Mouse (Mus musculus) CH12.LX (cell line): ENCODE data around the gene Fcrlb. TPM values are rescaled to one million over a fixed set of nuclear protein-coding genes. Genes with fewer than 3 reads are reported as not detected.

Experiments used
- DNase-seq: peaks from one replicate; pipeline ENCODE4 v3.0.0-alpha.2; 2013; ENCODE audit errors: extremely low read depth
- H3K27ac ChIP-seq: 2 replicates; pipeline ENCODE4 v1.5.1; 2012; ENCODE audit warnings: low read depth, mild to moderate bottlenecking, control low read depth, moderate library complexity; ENCODE audit not compliant: insufficient read depth
- H3K27me3 ChIP-seq: replicated peaks from 2 replicates; pipeline ENCODE3; 2012; ENCODE audit warnings: inconsistent platforms
- H3K36me3 ChIP-seq, 2 experiments: replicated peaks in 1 of 2; 2 replicates each; pipeline versions ENCODE3 to v1.6.1; 2012; ENCODE audit warnings: inconsistent platforms in 1 of 2, low read length in 1 of 2, mild to moderate bottlenecking in 1 of 2, mixed read lengths in 1 of 2, moderate library complexity in 1 of 2; ENCODE audit not compliant: control insufficient read depth in 1 of 2, insufficient read depth in 1 of 2
- H3K4me1 ChIP-seq, 2 experiments: 2 replicates each; pipeline ENCODE4 v1.6.1; 2012; ENCODE audit warnings: inconsistent platforms in 1 of 2, moderate library complexity in 1 of 2; ENCODE audit not compliant: insufficient read depth in 2 of 2, control insufficient read depth in 1 of 2
- H3K4me2 ChIP-seq: 2 replicates; pipeline ENCODE4 v1.6.1; 2012; ENCODE audit warnings: low read depth, mild to moderate bottlenecking, control low read depth; ENCODE audit not compliant: poor library complexity, insufficient read depth, severe bottlenecking
- H3K4me3 ChIP-seq, 3 experiments: fragments of 150-350 bp in 1 of 3; sonication (generic) in 1 of 3; replicated peaks in 1 of 3; 2 replicates each; pipeline versions ENCODE3 to v1.5.1; 2011 to 2012; ENCODE audit warnings: low read depth in 2 of 3, low read length in 2 of 3, mild to moderate bottlenecking in 2 of 3, moderate library complexity in 2 of 3, control low read depth in 1 of 3, improper control_type of control experiment in 1 of 3, inconsistent platforms in 1 of 3, mixed read lengths in 1 of 3; ENCODE audit not compliant: poor library complexity in 1 of 3
- H3K79me2 ChIP-seq: replicated peaks from 2 replicates; pipeline ENCODE4 v1.6.1; 2012; ENCODE audit warnings: mild to moderate bottlenecking, moderate library complexity; ENCODE audit not compliant: control insufficient read depth, poor library complexity, insufficient read depth, severe bottlenecking; ENCODE audit errors: extremely low read depth
- H3K9ac ChIP-seq: 2 replicates; pipeline ENCODE4 v1.6.1; 2012; ENCODE audit warnings: low read depth, mild to moderate bottlenecking, control low read depth, moderate library complexity; ENCODE audit not compliant: insufficient read depth
- H3K9me3 ChIP-seq: replicated peaks from 2 replicates; pipeline ENCODE3; 2012; ENCODE audit warnings: low read length, inconsistent platforms, mixed read lengths
- BHLHE40 ChIP-seq: IDR thresholded peaks from 2 replicates; pipeline ENCODE4 v1.6.1; 2011; ENCODE audit warnings: mild to moderate bottlenecking, low read depth, low read length, improper control_type of control experiment
- CHD1 ChIP-seq: IDR thresholded peaks from 2 replicates; pipeline ENCODE4 v1.6.1; 2012; ENCODE audit warnings: low read depth, low read length, improper control_type of control experiment, inconsistent platforms
- CTCF ChIP-seq, 2 experiments: IDR thresholded peaks in 1 of 2; conservative IDR thresholded peaks in 1 of 2; 2 replicates each; pipeline ENCODE4 v1.5.1; 2011 to 2012; ENCODE audit warnings: low read depth in 2 of 2, low read length in 2 of 2, improper control_type of control experiment in 1 of 2, inconsistent platforms in 1 of 2, mild to moderate bottlenecking in 1 of 2, moderate library complexity in 1 of 2
- E2F4 ChIP-seq: IDR thresholded peaks from 2 replicates; pipeline ENCODE4 v1.6.1; 2011; ENCODE audit warnings: low read depth, low read length, improper control_type of control experiment; ENCODE audit not compliant: insufficient replicate concordance
- ELF1 ChIP-seq: IDR thresholded peaks from 2 replicates; pipeline ENCODE4 v1.6.1; 2014; ENCODE audit warnings: low read depth, mild to moderate bottlenecking, inconsistent platforms, low read length, improper control_type of control experiment
- GABPA ChIP-seq: IDR thresholded peaks from 2 replicates; pipeline ENCODE4 v1.6.1; 2012; ENCODE audit warnings: low read depth, low read length, improper control_type of control experiment, inconsistent platforms; ENCODE audit not compliant: insufficient replicate concordance
- HCFC1 ChIP-seq: IDR thresholded peaks from 2 replicates; pipeline ENCODE4 v1.6.1; 2012; ENCODE audit warnings: low read depth, mild to moderate bottlenecking, inconsistent platforms, low read length, improper control_type of control experiment
- IRF4 ChIP-seq: IDR thresholded peaks from 2 replicates; pipeline ENCODE4 v1.6.1; 2014; ENCODE audit warnings: low read depth, mild to moderate bottlenecking, inconsistent platforms, low read length, improper control_type of control experiment
- JUND ChIP-seq: conservative IDR thresholded peaks from 2 replicates; pipeline ENCODE4 v1.6.1; 2011; ENCODE audit warnings: low read depth, low read length, improper control_type of control experiment
- MAFK ChIP-seq: IDR thresholded peaks from 2 replicates; pipeline ENCODE4 v1.6.1; 2011; ENCODE audit warnings: low read length, improper control_type of control experiment; ENCODE audit not compliant: insufficient replicate concordance
- MAX ChIP-seq: IDR thresholded peaks from 2 replicates; pipeline ENCODE4 v1.6.1; 2011; ENCODE audit warnings: low read length, improper control_type of control experiment
- MAZ ChIP-seq: IDR thresholded peaks from 2 replicates; pipeline ENCODE4 v1.6.1; 2012; ENCODE audit warnings: low read depth, mild to moderate bottlenecking, inconsistent platforms, low read length, improper control_type of control experiment, moderate library complexity
- MEF2A ChIP-seq: IDR thresholded peaks from 2 replicates; pipeline ENCODE4 v1.6.1; 2014; ENCODE audit warnings: low read depth, mild to moderate bottlenecking, inconsistent platforms, low read length, improper control_type of control experiment, borderline replicate concordance
- MXI1 ChIP-seq: IDR thresholded peaks from 2 replicates; pipeline ENCODE4 v1.6.1; 2011; ENCODE audit warnings: mild to moderate bottlenecking, low read depth, low read length, improper control_type of control experiment
- NELFE ChIP-seq: IDR thresholded peaks from 2 replicates; pipeline ENCODE4 v1.6.1; 2011; ENCODE audit warnings: low read depth, low read length, improper control_type of control experiment
- NRF1 ChIP-seq: IDR thresholded peaks from 2 replicates; pipeline ENCODE4 v1.6.1; 2014; ENCODE audit warnings: low read depth, mild to moderate bottlenecking, inconsistent platforms, low read length, improper control_type of control experiment, moderate library complexity
- PAX5 ChIP-seq: IDR thresholded peaks from 2 replicates; pipeline ENCODE4 v1.6.1; 2012; ENCODE audit warnings: low read length, inconsistent platforms, mixed read lengths
- POLR2A ChIP-seq: IDR thresholded peaks from 2 replicates; pipeline ENCODE4 v1.6.1; 2011; ENCODE audit warnings: low read depth, mild to moderate bottlenecking, improper control_type of control experiment, low read length
- POLR2AphosphoS2 ChIP-seq: IDR thresholded peaks from 2 replicates; pipeline ENCODE4 v1.6.1; 2011; ENCODE audit warnings: low read depth, low read length, improper control_type of control experiment
- RAD21 ChIP-seq: IDR thresholded peaks from 2 replicates; pipeline ENCODE4 v1.6.1; 2011; ENCODE audit warnings: low read depth, mild to moderate bottlenecking, low read length, improper control_type of control experiment, moderate library complexity
- SIN3A ChIP-seq: IDR thresholded peaks from 2 replicates; pipeline ENCODE4 v1.6.1; 2012; ENCODE audit warnings: low read length, improper control_type of control experiment, inconsistent platforms
- TCF12 ChIP-seq: IDR thresholded peaks from 2 replicates; pipeline ENCODE4 v1.6.1; 2014; ENCODE audit warnings: low read depth, mild to moderate bottlenecking, inconsistent platforms, low read length, improper control_type of control experiment
- UBTF ChIP-seq: IDR thresholded peaks from 2 replicates; pipeline ENCODE4 v1.6.1; 2012; ENCODE audit warnings: low read depth, mild to moderate bottlenecking, inconsistent platforms, low read length, improper control_type of control experiment, moderate library complexity
- USF1 ChIP-seq: IDR thresholded peaks from 2 replicates; pipeline ENCODE4 v1.6.1; 2014; ENCODE audit warnings: low read depth, mild to moderate bottlenecking, inconsistent platforms, low read length, improper control_type of control experiment
- USF2 ChIP-seq: conservative IDR thresholded peaks from 2 replicates; pipeline ENCODE4 v1.6.1; 2011; ENCODE audit warnings: low read depth, low read length, improper control_type of control experiment
- ZC3H11A ChIP-seq: IDR thresholded peaks from 2 replicates; pipeline ENCODE4 v1.6.1; 2012; ENCODE audit warnings: low read depth, mild to moderate bottlenecking, inconsistent platforms, low read length, improper control_type of control experiment
- ZNF384 ChIP-seq: IDR thresholded peaks from 2 replicates; pipeline ENCODE4 v1.6.1; 2012; ENCODE audit warnings: low read depth, low read length, improper control_type of control experiment, inconsistent platforms
- dilution Hi-C: fragments of 300-500 bp; cut with MboI; formaldehyde crosslinking; loops from 2 replicates; pipeline ENCODE4 v1.14.3; 2020; ENCODE audit warnings: low sequenced_read_pairs; ENCODE audit not compliant: extremely low pct_unique_long_range_greater_than_20kb, extremely low pct_ligation_motif_present
- in situ Hi-C: fragments of 300-500 bp; cut with MboI; formaldehyde crosslinking; loops from 3 replicates; pipeline ENCODE4 v1.14.3; 2019; ENCODE audit warnings: low sequenced_read_pairs, low pct_ligation_motif_present, low pct_unique_long_range_greater_than_20kb, mixed read lengths
- polyA plus RNA-seq: library from polyadenylated mRNA; unstranded; fragments of >175 nt; gene quantifications from 2 replicates; pipeline ENCODE4 v1.2.1, GENCODE M21; 2012; ENCODE audit warnings: low read depth; ENCODE audit not compliant: insufficient read length
- total RNA-seq, 2 experiments: library from RNA; depleted of rRNA; stranded (reverse); fragments of 300-350 nt in 1 of 2; fragments of >200 nt in 1 of 2; gene quantifications; 2 replicates each; pipeline ENCODE4 v1.2.3; 2012 to 2014

Gene Fcrlb
- total and polyA plus RNA-seq, 3 experiments, result not detected

- TF ChIP-seq JUND, result no peak
- no peak for TF ChIP-seq MAFK
- TF ChIP-seq POLR2A, result peak; percentile 75
- peak; percentile 66 for TF ChIP-seq NELFE
- no peak for TF ChIP-seq PAX5
- TF ChIP-seq HCFC1, result peak; percentile 85
- no peak for TF ChIP-seq USF2
- peak; percentile 93 for TF ChIP-seq SIN3A
- peak; percentile 79; the same call in 1 of the 2 replicates for TF ChIP-seq MEF2A
- TF ChIP-seq POLR2AphosphoS2, result peak; percentile 55; the same call in 1 of the 2 replicates
Observed at GRCm38 (mm10) chr1:170884978-170885561, 27.7 kb downstream of the Fcrlb start, which contains the start of the genes Gm26620 and Dusp12 (continued).

GRCm38 (mm10) chr1:170884390-170884789 is 28.4 kb downstream of the Fcrlb start:
- Histone ChIP-seq H3K4me1 (peaks cover 3 to 19% of the 10 kb centered on the region in 2 experiments; a peak in 3 of 4 replicates), H3K4me3 (peak overlapping the region; percentile 62 to 99 (median 94)), H3K79me2 (peaks cover 32% of the 10 kb centered on the region), H3K27me3 (no peaks in the 10 kb centered on the region), H3K9ac (peak overlapping the region; percentile 83), H3K4me2 (peak overlapping the region; percentile 96), H3K9me3 (no peaks in the 10 kb centered on the region), H3K27ac (no peak overlapping the region), H3K36me3 (peaks cover 17 to 35% of the 10 kb centered on the region in 2 experiments)
- dilution Hi-C loops, result no loop called here
- no peak for TF ChIP-seq NRF1
- peak; percentile 8; the same call in 1 of the 2 replicates for TF ChIP-seq MAX
- no peak for TF ChIP-seq MXI1
- no peak for TF ChIP-seq POLR2AphosphoS2
- no peak for TF ChIP-seq RAD21
- no peak for TF ChIP-seq MEF2A
- no peak for TF ChIP-seq USF1
- TF ChIP-seq ZNF384, result no peak
- TF ChIP-seq MAZ, result no peak
- no peak for DNase-seq
- in situ Hi-C loops, result no loop called here

GRCm38 (mm10) chr1:170882915-170883485 is 29.7 kb downstream of the Fcrlb start:
- Histone ChIP-seq H3K4me1 (peaks cover 0 to 14% of the 10 kb centered on the region in 2 experiments; a peak in 2 of 4 replicates), H3K27ac (no peak overlapping the region), H3K4me2 (peak overlapping the region; percentile 40), H3K36me3 (peaks cover 22 to 43% of the 10 kb centered on the region in 2 experiments), H3K9ac (peak overlapping the region; percentile 16; the same call in 1 of the 2 replicates), H3K27me3 (no peaks in the 10 kb centered on the region), H3K4me3 (no peak overlapping the region), H3K9me3 (no peaks in the 10 kb centered on the region), H3K79me2 (peaks cover 35% of the 10 kb centered on the region)
- DNase-seq, result no peak
- TF ChIP-seq NRF1 (no peak), CTCF (conservative IDR thresholded peaks at IDR 0.05 in 1 of 2, IDR thresholded peaks at IDR 0.05 in 1 of 2; ENCODE audit: low read depth in 2 of 2, low read length in 2 of 2) (no peak), NELFE (no peak), IRF4 (no peak), POLR2AphosphoS2 (no peak), POLR2A (no peak), ELF1 (no peak), GABPA (no peak), SIN3A (no peak), MEF2A (no peak), TCF12 (no peak), MXI1 (no peak), ZC3H11A (no peak), UBTF (no peak), JUND (no peak), BHLHE40 (no peak), CHD1 (no peak), USF2 (no peak), E2F4 (no peak)
- in situ Hi-C loops, result no loop called here
- dilution Hi-C loops, result no loop called here
